Mouse (Mus musculus) embryonic facial prominence, embryonic 11.5 days (tissue): ENCODE measurements at regions not wholly inside any gene's neighbourhood (a gene's known extent, or its start where the extent isn't known, plus 50 kb on each side); places are given as distances from the start of the nearest gene placed in this dataset.

Experiments
- ATAC-seq: fragments of 200-750 bp; cut with Nextera tagmentation; replicated peaks from 2 replicates; pipeline ENCODE4 v1.8.0; 2017; ENCODE audit warnings: low read depth; ENCODE audit not compliant: insufficient number of reproducible peaks, low FRiP score, low TSS enrichment
- DNase-seq: peaks from one replicate; pipeline ENCODE4 v3.0.0-alpha.2; 2015; ENCODE audit warnings: low spot score
- H3K27ac ChIP-seq: fragments of 300-500 bp; sonication (generic); replicated peaks from 2 replicates; pipeline ENCODE4 v1.5.1; 2014; ENCODE audit warnings: mild to moderate bottlenecking, low read depth, low read length, control low read depth
- H3K27me3 ChIP-seq: fragments of 300-500 bp; sonication (generic); 2 replicates; pipeline ENCODE4 v1.6.1; 2014; ENCODE audit warnings: mild to moderate bottlenecking, low read length, moderate library complexity, mixed read lengths; ENCODE audit not compliant: control insufficient read depth, insufficient read depth
- H3K36me3 ChIP-seq: fragments of 300-500 bp; sonication (generic); replicated peaks from 2 replicates; pipeline ENCODE4 v1.6.1; 2014; ENCODE audit warnings: low read depth, mild to moderate bottlenecking, low read length, moderate library complexity, mixed read lengths; ENCODE audit not compliant: control insufficient read depth, insufficient read depth
- H3K4me1 ChIP-seq: fragments of 300-500 bp; sonication (generic); 2 replicates; pipeline ENCODE4 v1.6.1; 2014; ENCODE audit warnings: low read length, mixed read lengths; ENCODE audit not compliant: control insufficient read depth, insufficient read depth
- H3K4me2 ChIP-seq: fragments of 300-500 bp; sonication (generic); 2 replicates; pipeline ENCODE4 v1.6.1; 2014; ENCODE audit warnings: low read depth, mild to moderate bottlenecking, control low read depth, low read length, moderate library complexity
- H3K4me3 ChIP-seq: fragments of 300-500 bp; sonication (generic); 2 replicates; pipeline ENCODE4 v1.5.1; 2014; ENCODE audit warnings: low read depth, low read length, control low read depth
- H3K9ac ChIP-seq: fragments of 300-500 bp; sonication (generic); replicated peaks from 2 replicates; pipeline ENCODE4 v1.6.1; 2014; ENCODE audit warnings: mild to moderate bottlenecking, control low read depth, low read length
- H3K9me3 ChIP-seq: fragments of 300-500 bp; sonication (generic); replicated peaks from 2 replicates; pipeline ENCODE4 v1.6.1; 2016; ENCODE audit warnings: mild to moderate bottlenecking, low read length, inconsistent platforms, mixed read lengths; ENCODE audit not compliant: control insufficient read depth
- WGBS: fragments of 180-500 bp; shearing (Covaris S2); extraction: QIAGEN DNeasy Blood & Tissue Kit; methylation state at CpG from one replicate; pipeline ENCODE4 v1.1.7; 2014; 5-methylcytosine and 5-hydroxymethylcytosine counted together

GRCm38 (mm10) chr2:131749746-131750145, 109.8 kb downstream of the Erv3 start:
- DNase-seq (no peak), ATAC-seq (no peak)
- 87% methylated on average over 3 of the region's 3 CpGs for WGBS
- Histone ChIP-seq H3K9ac (no peak overlapping the region), H3K36me3 (no peaks in the 10 kb centered on the region), H3K27ac (no peak overlapping the region), H3K9me3 (no peaks in the 10 kb centered on the region), H3K4me2 (no peak overlapping the region), H3K27me3 (no peaks in the 10 kb centered on the region), H3K4me1 (no peaks in the 10 kb centered on the region), H3K4me3 (no peak overlapping the region)

GRCm38 (mm10) chr2:131748791-131749190, 110.8 kb downstream of the Erv3 start:
- H3K9me3 ChIP-seq: no peaks in the 10 kb centered on the region
- H3K27ac ChIP-seq: no peak overlapping the region
- H3K4me3 ChIP-seq: no peak overlapping the region
- no peaks in the 10 kb centered on the region for H3K36me3 ChIP-seq
- H3K4me2 ChIP-seq: no peak overlapping the region
- 55% methylated on average over 10 of the region's 10 CpGs for WGBS
- H3K4me1 ChIP-seq: no peaks in the 10 kb centered on the region
- no peak for ATAC-seq
- DNase-seq: no peak
- no peaks in the 10 kb centered on the region for H3K27me3 ChIP-seq
- no peak overlapping the region for H3K9ac ChIP-seq

GRCm38 (mm10) chr2:131747707-131748106, 111.8 kb downstream of the Erv3 start:
- WGBS: 79% methylated on average over 4 of the region's 4 CpGs
- no peak overlapping the region for H3K27ac ChIP-seq
- no peak for DNase-seq

GRCm38 (mm10) chr2:131745381-131745895, 114.1 kb downstream of the Erv3 start:
- no peak for DNase-seq
- Histone ChIP-seq H3K27me3 (no peaks in the 10 kb centered on the region), H3K36me3 (no peaks in the 10 kb centered on the region), H3K27ac (no peak overlapping the region), H3K9me3 (no peaks in the 10 kb centered on the region), H3K4me1 (no peaks in the 10 kb centered on the region), H3K4me2 (no peak overlapping the region), H3K9ac (no peak overlapping the region), H3K4me3 (no peak overlapping the region)
- WGBS: 89% methylated on average over 5 of the region's 5 CpGs
- no peak for ATAC-seq

More at GRCm38 (mm10) chr2:131747707-131748106, 111.8 kb downstream of the Erv3 start:
- Histone ChIP-seq H3K4me2 (no peak overlapping the region), H3K36me3 (no peaks in the 10 kb centered on the region), H3K27me3 (no peaks in the 10 kb centered on the region), H3K9ac (no peak overlapping the region), H3K4me1 (no peaks in the 10 kb centered on the region), H3K9me3 (no peaks in the 10 kb centered on the region), H3K4me3 (no peak overlapping the region)
- no peak for ATAC-seq

- 78% methylated on average over 9 of the region's 9 CpGs for WGBS
- Histone ChIP-seq H3K27ac (no peak overlapping the region), H3K4me1 (no peaks in the 10 kb centered on the region), H3K27me3 (no peaks in the 10 kb centered on the region), H3K4me3 (no peak overlapping the region), H3K4me2 (no peak overlapping the region), H3K9me3 (no peaks in the 10 kb centered on the region), H3K36me3 (no peaks in the 10 kb centered on the region), H3K9ac (no peak overlapping the region)
- no peak for ATAC-seq
- DNase-seq: no peak
Measured at GRCm38 (mm10) chr2:131744957-131745356, 114.6 kb downstream of the Erv3 start.

- ATAC-seq (no peak), DNase-seq (no peak)
- 84% methylated on average over 5 of the region's 5 CpGs for WGBS
- Histone ChIP-seq H3K27me3 (no peaks in the 10 kb centered on the region), H3K4me1 (no peaks in the 10 kb centered on the region), H3K9ac (no peak overlapping the region), H3K4me3 (no peak overlapping the region), H3K9me3 (no peaks in the 10 kb centered on the region), H3K36me3 (no peaks in the 10 kb centered on the region), H3K27ac (no peak overlapping the region), H3K4me2 (no peak overlapping the region)
Measured at GRCm38 (mm10) chr2:131740456-131740855, 119.1 kb downstream of the Erv3 start.

- no peak overlapping the region for H3K4me2 ChIP-seq
- no peaks in the 10 kb centered on the region for H3K4me1 ChIP-seq
- no peak overlapping the region for H3K27ac ChIP-seq
- ATAC-seq (no peak), DNase-seq (no peak)
- no peaks in the 10 kb centered on the region for H3K27me3 ChIP-seq
- 82% methylated on average over 4 of the region's 4 CpGs for WGBS
- H3K36me3 ChIP-seq: no peaks in the 10 kb centered on the region
- H3K9ac ChIP-seq: no peak overlapping the region
- no peak overlapping the region for H3K4me3 ChIP-seq
- no peaks in the 10 kb centered on the region for H3K9me3 ChIP-seq
Measured at GRCm38 (mm10) chr2:131739022-131739421, 120.5 kb downstream of the Erv3 start.

- WGBS: 90% methylated on average over 6 of the region's 6 CpGs
- Histone ChIP-seq H3K4me1 (no peaks in the 10 kb centered on the region), H3K27ac (no peak overlapping the region), H3K9ac (no peak overlapping the region), H3K36me3 (no peaks in the 10 kb centered on the region), H3K4me2 (no peak overlapping the region), H3K4me3 (no peak overlapping the region), H3K27me3 (no peaks in the 10 kb centered on the region), H3K9me3 (no peaks in the 10 kb centered on the region)
- DNase-seq (no peak), ATAC-seq (no peak)
Measured at GRCm38 (mm10) chr2:131734740-131735378, 124.7 kb downstream of the Erv3 start.
